Mouse (Mus musculus) megakaryocyte, embryonic 14.5 days (primary cell): Measurements from ENCODE around the gene Cdhr4.

Experiments used
- FLI1 ChIP-seq: IDR thresholded peaks from 2 replicates; pipeline ENCODE4 v1.6.1; 2012; ENCODE audit warnings: low read length, inconsistent platforms, mixed read lengths
- GATA1 ChIP-seq: IDR thresholded peaks from 3 replicates; pipeline ENCODE4 v1.6.1; 2012; ENCODE audit warnings: mixed read lengths, low read length, inconsistent platforms, borderline replicate concordance

GRCm38 (mm10) chr9:107986376-107986775, 5.9 kb upstream of the Cdhr4 start:
- TF ChIP-seq GATA1 (peak; percentile 61; the same call in 1 of the 3 replicates), FLI1 (no peak)
